Mouse (Mus musculus): Measurements from ENCODE around the gene Fam241a. TPM values are rescaled to one million over a fixed set of nuclear protein-coding genes. Genes with fewer than 3 reads are reported as not detected.
A peak's percentile ranks its signal among the peaks of the same experiment; 100 is the strongest.

The Fam241a gene
- polyA plus RNA-seq, 1 experiment from 2014 or later, result 10.7 TPM

DNA sequence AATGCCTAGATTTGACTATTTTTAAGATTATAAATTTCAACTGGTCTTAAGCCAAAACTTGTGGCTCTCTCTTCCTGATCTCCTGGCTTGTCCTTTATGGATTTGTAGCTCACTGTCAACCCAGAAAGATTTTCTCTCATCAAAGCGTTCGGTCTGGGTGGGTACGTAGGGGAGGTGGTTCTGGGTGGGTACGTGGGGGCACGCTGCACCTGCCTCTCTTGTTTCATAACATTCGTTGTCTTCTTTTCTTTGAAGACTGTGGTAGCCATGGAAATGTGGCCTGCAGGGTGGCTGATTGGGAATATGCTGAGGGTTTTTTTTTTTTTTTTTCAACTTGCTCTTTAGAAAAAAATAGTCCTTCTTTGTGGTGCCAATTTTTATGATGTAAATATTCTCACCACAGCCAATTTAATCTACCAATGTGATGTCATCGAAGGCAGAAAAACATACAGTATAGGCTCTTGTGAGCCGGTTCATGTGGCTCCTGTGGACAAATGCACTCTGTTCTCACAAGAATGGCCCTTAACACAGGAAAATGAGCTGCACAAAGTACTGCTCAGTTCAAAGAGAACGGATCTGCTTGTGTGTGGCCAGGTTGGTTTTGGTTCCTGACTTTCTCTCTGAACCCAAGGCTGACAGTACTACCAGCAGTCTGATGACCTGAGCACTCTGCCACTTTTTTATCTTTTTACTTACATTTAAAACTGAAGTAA, 27.9 kb downstream of the Fam241a start:
- 0 out of 2 replicates have a peak, but pooled peaks have one; percentile 49 for ATAC-seq (ENCODE audit: low read depth)
- Histone ChIP-seq H3K4me3 (ENCODE audit: low read length) (no peak overlapping the region), H3K27ac (ENCODE audit: low read length) (no peak overlapping the region), H3K36me3 (ENCODE audit: control insufficient read depth, insufficient read depth, low read length) (no peaks in the 10 kb centered on the region), H3K4me1 (replicated peaks; ENCODE audit: control insufficient read depth, insufficient read depth, low read length) (peaks cover 10% of the 10 kb centered on the region; the same call in 1 of the 2 replicates), H3K4me2 (ENCODE audit: low read depth, low read length) (no peak overlapping the region), H3K9ac (ENCODE audit: low read length) (no peak overlapping the region), H3K9me3 (ENCODE audit: control insufficient read depth, low read length) (no peaks in the 10 kb centered on the region), H3K27me3 (ENCODE audit: control insufficient read depth, insufficient read depth, low read depth, low read length) (no peaks in the 10 kb centered on the region)
- 69% methylated on average over 9 of the region's 9 CpGs for WGBS

DNA sequence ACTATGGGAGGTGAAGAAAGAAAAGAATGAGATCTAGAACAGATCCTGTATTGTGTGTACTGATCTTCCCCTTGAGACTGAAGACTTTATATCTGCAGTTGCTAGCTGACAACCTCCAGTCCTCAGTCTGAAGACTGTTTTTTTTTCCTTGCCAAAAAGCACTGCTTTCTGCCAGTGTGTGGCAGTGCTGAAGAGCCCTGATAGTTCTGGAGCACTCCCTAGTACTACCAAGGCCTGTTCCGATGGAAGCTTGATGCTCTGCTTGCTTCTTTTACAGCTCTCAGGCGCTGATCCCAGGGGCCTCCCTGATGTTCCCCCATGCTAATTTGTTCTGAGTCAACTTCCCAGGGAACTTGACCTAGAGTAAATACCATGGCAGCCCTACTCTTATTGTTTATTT, 31.9 kb downstream of the Fam241a start:
- Histone ChIP-seq H3K27ac (ENCODE audit: low read length) (no peak overlapping the region), H3K36me3 (ENCODE audit: control insufficient read depth, insufficient read depth, low read length) (no peaks in the 10 kb centered on the region), H3K4me2 (ENCODE audit: low read depth, low read length) (no peak overlapping the region), H3K4me1 (replicated peaks; ENCODE audit: control insufficient read depth, insufficient read depth, low read length) (peaks cover 10% of the 10 kb centered on the region; the same call in 1 of the 2 replicates), H3K9me3 (ENCODE audit: control insufficient read depth, low read length) (no peaks in the 10 kb centered on the region), H3K27me3 (ENCODE audit: control insufficient read depth, insufficient read depth, low read depth, low read length) (no peaks in the 10 kb centered on the region), H3K9ac (ENCODE audit: low read length) (no peak overlapping the region), H3K4me3 (ENCODE audit: low read length) (no peak overlapping the region)
- WGBS, result 37% methylated on average over 2 of the region's 2 CpGs
- ATAC-seq (ENCODE audit: low read depth), result no peak

- no peak overlapping the region for H3K9ac ChIP-seq (ENCODE audit: low read length)
- ATAC-seq (ENCODE audit: low read depth), result no peak
- H3K27me3 ChIP-seq (ENCODE audit: control insufficient read depth, insufficient read depth, low read depth, low read length), result no peaks in the 10 kb centered on the region
- no peak overlapping the region for H3K27ac ChIP-seq (ENCODE audit: low read length)
- H3K4me2 ChIP-seq (ENCODE audit: low read depth, low read length), result no peak overlapping the region
- 41% methylated on average over 3 of the region's 3 CpGs for WGBS
- no peaks in the 10 kb centered on the region for H3K36me3 ChIP-seq (ENCODE audit: control insufficient read depth, insufficient read depth, low read length)
- H3K9me3 ChIP-seq (ENCODE audit: control insufficient read depth, low read length), result no peaks in the 10 kb centered on the region
- H3K4me1 ChIP-seq (replicated peaks; ENCODE audit: control insufficient read depth, insufficient read depth, low read length), result peaks cover 7% of the 10 kb centered on the region; the same call in 1 of the 2 replicates
- H3K4me3 ChIP-seq (ENCODE audit: low read length), result no peak overlapping the region
These were observed 32.6 kb downstream of the Fam241a start for GRCm38 (mm10) chr3:127863571-127863970.

DNA sequence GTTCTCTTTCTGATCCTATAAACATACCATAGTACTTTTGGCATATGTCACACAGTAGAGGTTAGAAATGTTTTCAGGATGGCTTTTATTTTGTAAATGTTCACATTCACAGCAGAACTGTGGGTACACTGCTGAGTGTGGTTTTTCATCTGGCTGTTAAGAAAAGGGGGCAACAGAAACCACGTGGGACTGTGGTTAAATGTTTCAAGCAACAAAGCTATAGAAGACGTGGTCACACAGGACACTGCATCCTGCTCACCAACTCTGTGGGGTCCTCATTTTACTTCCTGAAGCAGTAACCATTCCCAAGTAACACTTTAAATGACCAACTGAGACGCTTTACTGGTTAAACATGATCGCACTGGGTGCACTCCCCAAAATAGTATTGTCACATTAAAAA, 33.6 kb downstream of the Fam241a start:
- H3K27ac ChIP-seq (ENCODE audit: low read length), result no peak overlapping the region

DNA sequence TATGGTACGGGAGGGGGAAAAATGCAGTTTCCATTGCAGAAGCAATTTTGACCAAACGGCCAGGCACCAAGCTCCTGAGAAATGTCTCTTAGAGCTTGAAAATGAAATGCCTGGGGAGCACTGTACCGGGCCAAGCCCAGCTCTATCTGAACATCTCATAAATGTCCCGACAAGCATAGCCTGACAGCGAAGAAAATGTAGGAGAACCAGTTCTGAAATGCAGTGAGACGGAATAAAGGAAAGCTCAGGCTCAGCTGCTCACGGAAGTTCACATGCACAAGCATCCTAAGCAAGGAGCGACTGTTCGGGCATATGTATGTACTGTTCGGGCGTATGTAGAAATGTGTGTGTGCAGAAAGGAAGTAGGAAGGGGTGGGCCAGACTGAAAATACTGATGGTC, 34.8 kb downstream of the Fam241a start:
- no peak overlapping the region for H3K4me2 ChIP-seq (ENCODE audit: low read depth, low read length)
- H3K9ac ChIP-seq (ENCODE audit: low read length), result no peak overlapping the region
- 71% methylated on average over 11 of the region's 11 CpGs for WGBS
- no peak; the same call in 1 of the 2 replicates for ATAC-seq (ENCODE audit: low read depth)
- H3K4me1 ChIP-seq (replicated peaks; ENCODE audit: control insufficient read depth, insufficient read depth, low read length), result 0 out of 2 replicates have a peak, but pooled peaks cover under 1% of the 10 kb centered on the region
- H3K36me3 ChIP-seq (ENCODE audit: control insufficient read depth, insufficient read depth, low read length), result no peaks in the 10 kb centered on the region
- no peak overlapping the region for H3K27ac ChIP-seq (ENCODE audit: low read length)
- H3K27me3 ChIP-seq (ENCODE audit: control insufficient read depth, insufficient read depth, low read depth, low read length), result no peaks in the 10 kb centered on the region
- no peak overlapping the region for H3K4me3 ChIP-seq (ENCODE audit: low read length)
- no peaks in the 10 kb centered on the region for H3K9me3 ChIP-seq (ENCODE audit: control insufficient read depth, low read length)

More for the DNA sequence above, 33.6 kb downstream of the Fam241a start:
- no peak overlapping the region for H3K4me2 ChIP-seq (ENCODE audit: low read depth, low read length)
- no peak overlapping the region for H3K9ac ChIP-seq (ENCODE audit: low read length)
- WGBS, result 66% methylated on average over 4 of the region's 4 CpGs
- H3K4me1 ChIP-seq (replicated peaks; ENCODE audit: control insufficient read depth, insufficient read depth, low read length), result peaks cover 7% of the 10 kb centered on the region; the same call in 1 of the 2 replicates
- H3K9me3 ChIP-seq (ENCODE audit: control insufficient read depth, low read length), result no peaks in the 10 kb centered on the region
- H3K27me3 ChIP-seq (ENCODE audit: control insufficient read depth, insufficient read depth, low read depth, low read length), result no peaks in the 10 kb centered on the region
- H3K4me3 ChIP-seq (ENCODE audit: low read length), result no peak overlapping the region
- ATAC-seq (ENCODE audit: low read depth), result no peak
- no peaks in the 10 kb centered on the region for H3K36me3 ChIP-seq (ENCODE audit: control insufficient read depth, insufficient read depth, low read length)

DNA sequence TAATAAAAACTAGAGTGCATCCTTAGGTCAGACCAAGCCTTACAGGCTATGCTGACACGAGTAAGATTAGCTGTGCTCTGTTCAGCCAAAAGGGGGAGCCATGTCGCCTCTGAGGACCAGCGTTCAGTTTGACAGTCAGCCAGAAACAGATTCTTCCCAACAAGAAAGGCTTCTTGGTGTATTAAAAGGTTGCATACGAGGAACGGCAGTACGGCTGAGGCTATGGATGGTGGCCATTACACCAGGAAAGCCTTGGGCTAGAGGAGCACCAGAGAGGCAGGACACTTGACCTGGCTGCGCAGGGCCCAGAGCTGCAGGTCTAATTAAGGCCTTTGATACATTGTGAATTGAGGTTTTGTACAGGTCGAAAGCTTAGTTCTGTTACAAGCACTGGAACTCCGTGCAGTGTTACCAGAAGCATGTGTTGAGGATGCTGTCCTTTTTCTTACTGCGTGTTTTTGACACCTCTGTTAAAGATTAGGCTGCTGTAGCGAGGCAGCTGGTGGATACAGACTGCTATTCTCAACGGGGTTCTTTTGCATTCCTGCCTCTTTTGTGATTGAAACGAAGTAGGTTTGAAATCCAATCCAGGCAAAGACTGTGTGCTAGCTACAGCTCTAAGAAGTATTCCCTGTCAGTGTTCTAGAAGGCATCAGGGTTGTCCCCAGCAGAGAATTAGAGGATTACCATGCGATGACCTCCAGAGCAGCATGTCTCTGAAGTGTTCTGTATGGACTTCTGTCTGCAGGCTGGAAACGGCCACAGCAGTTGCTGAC, 42.5 kb downstream of the Fam241a start:
- WGBS, result 22% methylated on average over 15 of the region's 15 CpGs
- H3K4me1 ChIP-seq (replicated peaks; ENCODE audit: control insufficient read depth, insufficient read depth, low read length), result no peaks in the 10 kb centered on the region
- peak; percentile 75; the same call in 1 of the 2 replicates for ATAC-seq (ENCODE audit: low read depth)

GRCm38 (mm10) chr3:127852722-127853121, 43.4 kb downstream of the Fam241a start:
- H3K9me3 ChIP-seq (ENCODE audit: control insufficient read depth, low read length), result no peaks in the 10 kb centered on the region
- H3K36me3 ChIP-seq (ENCODE audit: control insufficient read depth, insufficient read depth, low read length), result no peaks in the 10 kb centered on the region
- H3K4me1 ChIP-seq (replicated peaks; ENCODE audit: control insufficient read depth, insufficient read depth, low read length), result no peaks in the 10 kb centered on the region
- H3K9ac ChIP-seq (ENCODE audit: low read length), result no peak overlapping the region
- no peak overlapping the region for H3K4me2 ChIP-seq (ENCODE audit: low read depth, low read length)
- H3K27me3 ChIP-seq (ENCODE audit: control insufficient read depth, insufficient read depth, low read depth, low read length), result no peaks in the 10 kb centered on the region
- no peak overlapping the region for H3K4me3 ChIP-seq (ENCODE audit: low read length)
- H3K27ac ChIP-seq (ENCODE audit: low read length), result no peak overlapping the region
- 69% methylated on average over 9 of the region's 9 CpGs for WGBS
- no peak for ATAC-seq (ENCODE audit: low read depth)

More for the DNA sequence above, 42.5 kb downstream of the Fam241a start:
- Histone ChIP-seq H3K4me2 (ENCODE audit: low read depth, low read length) (no peak overlapping the region), H3K9ac (ENCODE audit: low read length) (no peak overlapping the region), H3K27me3 (ENCODE audit: control insufficient read depth, insufficient read depth, low read depth, low read length) (no peaks in the 10 kb centered on the region), H3K27ac (ENCODE audit: low read length) (no peak overlapping the region), H3K4me3 (ENCODE audit: low read length) (no peak overlapping the region), H3K36me3 (ENCODE audit: control insufficient read depth, insufficient read depth, low read length) (no peaks in the 10 kb centered on the region), H3K9me3 (ENCODE audit: control insufficient read depth, low read length) (no peaks in the 10 kb centered on the region)

DNA sequence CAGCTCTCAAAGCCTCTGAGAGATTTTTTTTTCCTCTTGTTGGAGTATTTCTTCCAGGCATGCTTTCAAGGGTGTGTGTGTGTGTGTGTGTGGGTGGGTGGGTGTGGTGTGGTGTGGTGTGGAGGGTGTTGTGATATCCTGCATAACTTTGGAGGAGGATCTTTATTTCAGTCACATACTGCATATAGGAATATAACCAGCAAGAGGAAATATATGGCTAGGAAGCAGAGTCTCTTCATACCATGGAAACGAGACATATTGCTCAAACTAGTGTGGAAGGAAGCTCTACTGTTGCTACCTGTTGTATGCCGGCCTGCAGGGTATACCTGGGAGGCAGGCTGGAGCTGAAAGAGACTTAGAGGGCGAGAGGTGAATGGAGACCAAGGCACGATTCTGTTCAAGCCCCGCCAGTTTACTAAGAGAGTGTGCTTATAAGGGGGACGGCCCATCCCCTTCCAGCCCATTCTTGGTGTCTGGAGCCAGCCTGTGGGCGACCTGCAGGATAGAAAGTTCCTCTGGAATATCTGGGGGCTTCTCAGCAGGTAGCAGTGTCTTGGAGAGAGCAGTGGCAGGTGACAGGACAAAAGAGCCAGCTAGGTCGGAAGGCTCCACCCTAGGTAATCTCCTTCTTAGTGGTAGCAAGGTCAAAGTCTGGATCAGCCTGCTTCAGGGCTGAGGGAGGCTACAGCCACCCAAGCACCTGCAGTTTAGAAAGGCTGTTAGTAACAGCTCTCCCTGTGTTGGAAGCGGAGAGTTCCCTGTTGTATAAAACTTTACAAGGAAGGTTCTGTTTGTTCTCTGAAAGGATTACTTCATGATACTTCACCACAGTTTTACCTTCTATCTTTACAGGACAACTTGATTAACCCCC, 45.1 kb downstream of the Fam241a start:
- no peak for ATAC-seq (ENCODE audit: low read depth)
- Histone ChIP-seq H3K27ac (ENCODE audit: low read length) (no peak overlapping the region), H3K9ac (ENCODE audit: low read length) (no peak overlapping the region), H3K4me2 (ENCODE audit: low read depth, low read length) (no peak overlapping the region), H3K9me3 (ENCODE audit: control insufficient read depth, low read length) (0 out of 2 replicates have a peak, but pooled peaks cover 2% of the 10 kb centered on the region), H3K4me1 (replicated peaks; ENCODE audit: control insufficient read depth, insufficient read depth, low read length) (no peaks in the 10 kb centered on the region), H3K27me3 (ENCODE audit: control insufficient read depth, insufficient read depth, low read depth, low read length) (no peaks in the 10 kb centered on the region), H3K36me3 (ENCODE audit: control insufficient read depth, insufficient read depth, low read length) (no peaks in the 10 kb centered on the region), H3K4me3 (ENCODE audit: low read length) (no peak overlapping the region)
- WGBS, result 62% methylated on average over 9 of the region's 9 CpGs

Data from lung, embryonic 16.5 days (tissue).